Mouse (Mus musculus): ENCODE results near the gene A030005L19Rik. TPM values are rescaled to one million over a fixed set of nuclear protein-coding genes. Genes with fewer than 3 reads are reported as not detected.
"Not testable (repeated sequence)": the region's sequence is repeated elsewhere in the genome, so short reads cannot be mapped to it uniquely, and the experiment has no call there.

A030005L19Rik gene
- polyA plus RNA-seq (2016; fragmentation: Nextera tagmentation; extraction: Ambion mirVana): not detected in 2 replicates

DNA sequence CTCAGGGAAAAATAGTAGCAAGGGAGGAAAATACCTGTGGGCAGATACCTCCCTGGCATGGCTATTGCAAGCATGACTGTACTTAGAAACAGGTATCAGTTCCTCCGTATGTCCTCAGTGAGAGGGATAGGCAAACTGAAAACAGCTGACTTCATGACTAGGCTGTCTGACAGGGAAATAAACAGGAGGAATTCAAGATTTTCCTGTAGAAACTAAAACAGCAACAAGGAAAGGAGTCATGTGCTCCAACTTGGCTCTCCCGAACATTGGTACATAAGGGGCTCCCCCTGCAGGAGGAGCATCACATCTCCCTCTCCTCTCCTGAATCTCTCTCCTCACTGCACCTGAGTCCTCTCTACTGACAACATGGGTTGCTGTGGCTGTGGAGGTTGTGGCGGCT lies at the start of gene A030005L19Rik:
Gene A030005L19Rik (plus strand): TSS at position 301 of the 400 bp plus-strand sequence.
- 89% methylated on average over 3 of the region's 3 CpGs for WGBS
- Histone ChIP-seq H3K4me3 (replicated peaks) (no peak within 1 kb of the TSS), H3K4me2 (no peak within 1 kb of the TSS), H3K27ac (no peak within 1 kb of the TSS), H3K9ac (no peak within 1 kb of the TSS), H3K9me3 (no peaks in the 10 kb centered on the region), H3K4me1 (no peaks in the 10 kb centered on the region), H3K36me3 (replicated peaks) (no peaks in the 10 kb centered on the region), H3K27me3 (no peaks in the 10 kb centered on the region)
- ATAC-seq (ENCODE audit: low FRiP score): no peak

DNA sequence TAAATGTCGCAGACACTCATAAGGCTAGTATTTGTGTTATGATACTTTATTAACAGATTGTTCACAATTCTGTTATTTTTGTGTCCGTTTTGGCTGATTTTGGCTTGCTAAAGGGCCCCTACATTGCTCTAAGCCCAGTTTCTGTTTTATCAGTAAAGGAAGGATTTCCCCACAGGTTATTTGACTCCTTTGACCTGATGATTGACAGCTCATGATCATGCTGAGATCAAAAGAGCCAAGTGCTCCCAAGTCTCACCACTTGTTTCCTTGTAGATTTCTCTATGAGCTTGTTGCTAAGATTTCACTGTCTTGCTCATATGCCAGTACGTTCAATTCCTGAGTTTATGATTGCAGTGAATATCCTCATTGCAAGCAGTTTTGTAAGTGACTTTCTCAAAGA lies 42.9 kb upstream of the A030005L19Rik start:
- H3K4me1 ChIP-seq: no peaks in the 10 kb centered on the region
- no peak overlapping the region for H3K9ac ChIP-seq
- no peak overlapping the region for H3K4me3 ChIP-seq (replicated peaks)
- H3K36me3 ChIP-seq (replicated peaks): peaks cover 21% of the 10 kb centered on the region
- 87% methylated on average over 3 of the region's 3 CpGs for WGBS
- H3K27ac ChIP-seq: no peak overlapping the region
- H3K27me3 ChIP-seq: no peaks in the 10 kb centered on the region
- H3K9me3 ChIP-seq: no peaks in the 10 kb centered on the region
- H3K4me2 ChIP-seq: no peak overlapping the region
- no peak for ATAC-seq (ENCODE audit: low FRiP score)

DNA sequence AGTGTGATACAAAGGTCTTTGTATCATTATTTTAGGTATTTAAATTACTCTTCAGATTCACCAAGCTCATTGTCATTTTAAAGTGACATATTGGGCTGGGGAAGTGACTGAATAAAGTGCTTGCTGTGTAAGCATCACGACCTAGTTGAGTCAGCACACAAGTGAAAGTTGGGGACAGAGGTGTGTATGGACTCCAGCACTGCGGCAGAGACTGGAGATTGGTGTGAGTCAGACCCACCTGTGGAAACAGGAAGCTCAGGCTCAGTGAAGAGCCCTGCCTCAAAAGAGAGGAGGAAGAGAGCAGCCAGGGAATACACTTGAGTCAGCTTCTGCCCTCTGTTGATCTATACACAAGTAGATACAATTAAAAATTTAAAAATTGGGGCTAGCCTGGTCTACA lies 34.0 kb upstream of the A030005L19Rik start:
- H3K36me3 ChIP-seq (replicated peaks): peaks cover 22% of the 10 kb centered on the region
- no peak for ATAC-seq (ENCODE audit: low FRiP score)

DNA sequence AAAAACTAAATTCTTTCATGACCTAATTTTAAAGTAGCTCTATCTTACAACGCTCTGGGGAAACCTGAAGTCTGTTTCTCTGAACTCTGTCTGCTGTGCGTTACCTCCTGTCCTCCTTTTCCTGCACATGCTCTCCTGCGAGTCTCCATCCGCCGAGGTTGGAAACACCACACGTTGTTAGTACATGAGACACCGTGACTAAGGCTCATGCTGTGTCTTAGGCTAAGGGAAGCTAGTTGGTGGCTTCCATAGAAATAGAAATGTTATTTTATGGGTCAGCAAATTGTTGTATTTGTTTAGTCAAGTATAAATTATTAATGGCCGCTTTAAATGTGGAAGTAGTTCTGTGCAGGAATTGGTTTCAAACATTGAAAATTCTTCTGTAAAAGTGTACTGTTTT lies 32.9 kb upstream of the A030005L19Rik start:
- H3K27me3 ChIP-seq: no peaks in the 10 kb centered on the region
- H3K9ac ChIP-seq: no peak overlapping the region
- H3K36me3 ChIP-seq (replicated peaks): peaks cover 28% of the 10 kb centered on the region
- H3K9me3 ChIP-seq: no peaks in the 10 kb centered on the region
- no peak overlapping the region for H3K27ac ChIP-seq
- H3K4me3 ChIP-seq (replicated peaks): no peak overlapping the region
- H3K4me1 ChIP-seq: no peaks in the 10 kb centered on the region
- 77% methylated on average over 8 of the region's 8 CpGs for WGBS
- no peak overlapping the region for H3K4me2 ChIP-seq
- no peak for ATAC-seq (ENCODE audit: low FRiP score)

More for the DNA sequence above, 34.0 kb upstream of the A030005L19Rik start:
- Histone ChIP-seq H3K27ac (no peak overlapping the region), H3K9ac (no peak overlapping the region), H3K4me1 (no peaks in the 10 kb centered on the region), H3K27me3 (no peaks in the 10 kb centered on the region), H3K4me3 (replicated peaks) (no peak overlapping the region), H3K4me2 (no peak overlapping the region), H3K9me3 (no peaks in the 10 kb centered on the region)
- WGBS: 87% methylated on average over 2 of the region's 2 CpGs

DNA sequence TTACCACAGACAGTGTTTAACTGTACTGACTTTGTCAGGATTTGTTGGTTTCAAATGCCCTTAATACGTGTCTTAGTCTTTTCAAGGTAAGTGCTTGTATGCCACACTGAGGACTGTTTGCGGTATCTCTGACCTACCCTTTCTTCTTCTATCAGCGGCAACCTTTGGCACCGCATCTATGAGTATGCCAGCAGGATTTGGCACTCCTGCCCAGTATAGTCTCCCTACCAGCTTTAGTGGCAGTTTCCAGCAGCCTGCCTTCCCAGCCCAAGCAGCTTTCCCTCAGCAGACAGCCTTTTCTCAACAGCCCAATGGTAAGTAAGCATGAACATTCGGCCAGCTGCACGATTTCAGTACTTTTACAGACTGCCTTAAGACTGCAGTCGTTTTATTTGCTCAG lies 19.9 kb upstream of the A030005L19Rik start:
- no peak overlapping the region for H3K4me3 ChIP-seq (replicated peaks)
- no peak overlapping the region for H3K27ac ChIP-seq
- no peak overlapping the region for H3K4me2 ChIP-seq
- ATAC-seq (ENCODE audit: low FRiP score): no peak
- H3K4me1 ChIP-seq: no peaks in the 10 kb centered on the region
- H3K27me3 ChIP-seq: no peaks in the 10 kb centered on the region
- WGBS: 94% methylated on average over 7 of the region's 7 CpGs
- H3K9ac ChIP-seq: no peak overlapping the region
- no peaks in the 10 kb centered on the region for H3K9me3 ChIP-seq
- peaks cover 33% of the 10 kb centered on the region for H3K36me3 ChIP-seq (replicated peaks)

DNA sequence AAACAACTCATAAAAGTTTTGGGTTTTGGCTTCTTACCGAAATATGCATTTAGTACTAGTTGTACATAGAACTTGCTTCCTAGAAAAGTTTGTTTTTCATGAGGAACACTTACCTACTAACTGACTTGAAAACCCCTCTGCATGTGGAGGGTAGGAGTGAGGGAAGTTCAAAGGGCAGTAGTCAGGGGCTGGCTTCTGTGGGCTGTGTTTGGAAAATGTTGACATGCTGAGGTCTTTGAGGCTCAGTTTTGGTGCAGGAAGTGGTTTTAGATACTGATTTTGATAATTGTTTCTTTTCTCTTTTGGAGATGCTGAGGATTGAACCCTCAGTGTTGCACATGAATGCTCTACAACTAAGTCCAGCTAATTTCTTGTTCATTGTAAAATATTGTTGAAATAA lies 12.6 kb upstream of the A030005L19Rik start:
- H3K27ac ChIP-seq: no peak overlapping the region
- WGBS: 98% methylated on average over 1 of the region's 1 CpGs
- ATAC-seq (ENCODE audit: low FRiP score): no peak
- H3K4me3 ChIP-seq (replicated peaks): no peak overlapping the region
- no peak overlapping the region for H3K4me2 ChIP-seq
- 0 out of 2 replicates have a peak, but pooled peaks cover 5% of the 10 kb centered on the region for H3K4me1 ChIP-seq
- H3K9me3 ChIP-seq: no peaks in the 10 kb centered on the region
- no peak overlapping the region for H3K9ac ChIP-seq
- H3K27me3 ChIP-seq: no peaks in the 10 kb centered on the region
- peaks cover 34% of the 10 kb centered on the region for H3K36me3 ChIP-seq (replicated peaks)

DNA sequence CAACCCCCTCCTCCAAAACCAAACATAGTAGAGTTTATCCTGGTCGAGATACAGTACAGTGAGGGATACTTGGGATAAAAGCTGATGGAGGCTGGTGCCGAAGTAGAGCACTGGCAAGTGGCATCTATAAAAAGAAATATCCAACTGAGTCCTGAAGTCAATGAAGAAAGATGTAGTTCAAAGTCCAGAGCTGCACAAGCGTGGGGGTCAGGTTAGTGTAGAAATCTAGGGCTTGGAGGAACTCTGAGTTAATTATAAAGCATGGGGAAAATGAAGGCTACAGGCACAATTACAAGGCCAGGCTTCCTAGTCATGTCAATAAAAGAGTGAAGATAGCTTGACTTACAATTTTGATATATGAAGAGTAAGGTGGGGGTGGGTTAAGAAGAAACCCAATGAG lies 11.9 kb upstream of the A030005L19Rik start:
- H3K36me3 ChIP-seq (replicated peaks): peaks cover 34% of the 10 kb centered on the region
- no peak overlapping the region for H3K27ac ChIP-seq
- H3K4me2 ChIP-seq: no peak overlapping the region
- no peak for ATAC-seq (ENCODE audit: low FRiP score)
- H3K9me3 ChIP-seq: no peaks in the 10 kb centered on the region
- no peaks in the 10 kb centered on the region for H3K27me3 ChIP-seq
- H3K4me3 ChIP-seq (replicated peaks): no peak overlapping the region
- WGBS: 95% methylated on average over 3 of the region's 3 CpGs
- H3K4me1 ChIP-seq: 0 out of 2 replicates have a peak, but pooled peaks cover 5% of the 10 kb centered on the region
- no peak overlapping the region for H3K9ac ChIP-seq

DNA sequence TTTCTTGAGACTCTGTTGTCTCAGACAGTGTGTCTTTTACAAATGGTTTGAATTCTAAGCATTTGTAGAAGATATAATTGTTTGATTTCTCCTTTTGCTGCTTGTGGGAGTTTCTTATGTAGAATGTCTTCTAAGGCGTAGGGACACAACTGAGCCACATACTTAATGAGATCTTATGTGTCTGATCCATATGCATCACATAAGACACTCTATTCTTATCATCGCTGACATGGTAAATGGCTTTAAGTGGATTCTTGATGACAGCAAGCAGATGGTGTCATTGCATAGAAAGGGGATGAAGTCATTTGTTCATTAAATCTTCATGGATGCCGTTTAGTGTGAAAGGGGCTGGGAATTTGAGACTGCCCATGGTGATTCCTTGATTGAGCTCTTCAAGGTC lies 7.2 kb upstream of the A030005L19Rik start:
- no peak for ATAC-seq (ENCODE audit: low FRiP score)
- Histone ChIP-seq H3K27ac (no peak overlapping the region), H3K4me3 (replicated peaks) (no peak overlapping the region), H3K4me2 (no peak overlapping the region), H3K27me3 (no peaks in the 10 kb centered on the region), H3K9ac (no peak overlapping the region), H3K4me1 (0 out of 2 replicates have a peak, but pooled peaks cover 5% of the 10 kb centered on the region), H3K36me3 (replicated peaks) (peaks cover 18% of the 10 kb centered on the region), H3K9me3 (no peaks in the 10 kb centered on the region)
- 58% methylated on average over 3 of the region's 3 CpGs for WGBS

DNA sequence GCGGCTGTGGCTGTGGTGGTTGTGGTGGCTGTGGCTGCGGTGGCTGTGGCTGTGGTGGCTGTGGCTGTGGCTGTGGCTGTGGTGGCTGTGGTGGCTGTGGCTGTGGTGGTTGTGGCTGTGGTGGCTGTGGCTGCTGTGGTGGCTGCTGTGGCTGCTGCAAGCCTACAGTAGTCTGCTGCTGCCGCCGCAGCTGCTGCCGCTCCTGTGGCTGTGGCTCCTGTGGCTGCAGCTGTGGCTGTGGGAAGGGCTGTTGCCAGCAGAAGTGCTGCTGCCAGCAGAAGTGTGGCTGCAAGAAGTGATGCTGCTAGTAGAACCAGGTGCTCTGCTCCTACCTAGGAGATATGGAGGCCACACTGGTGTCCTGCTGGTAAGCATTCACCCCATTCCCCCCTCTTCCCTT lies 309 bp downstream of the A030005L19Rik start:
- not testable (repeated sequence) for H3K9me3 ChIP-seq; H3K36me3 ChIP-seq (replicated peaks); H3K4me2 ChIP-seq; ATAC-seq (ENCODE audit: low FRiP score); H3K9ac ChIP-seq; H3K4me3 ChIP-seq (replicated peaks); H3K4me1 ChIP-seq; H3K27ac ChIP-seq; H3K27me3 ChIP-seq
- WGBS: 98% methylated on average over 5 of the region's 5 CpGs

DNA sequence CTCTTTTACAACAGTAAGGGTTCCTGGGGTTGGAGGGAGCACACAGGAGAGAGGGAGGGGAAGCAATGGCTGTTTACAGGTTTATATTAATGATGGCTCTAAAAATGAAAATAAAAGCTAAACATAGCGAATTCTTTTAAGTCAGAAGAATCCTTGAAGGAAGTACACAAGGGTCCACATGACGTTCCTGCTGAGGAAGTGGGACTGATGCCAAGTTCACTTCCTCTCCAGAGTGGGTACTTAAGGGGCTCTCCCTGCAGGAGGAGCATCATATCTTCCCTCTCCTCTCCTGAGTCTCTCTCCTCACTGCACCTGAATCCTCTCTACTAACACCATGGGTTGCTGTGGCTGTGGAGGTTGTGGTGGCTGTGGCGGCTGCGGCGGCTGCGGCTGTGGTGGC lies 11.5 kb downstream of the A030005L19Rik start, which contains the start of gene A030014E15Rik:
Gene A030014E15Rik (plus strand): TSS at position 268 of the 400 bp plus-strand sequence.
- no peaks in the 10 kb centered on the region for H3K4me1 ChIP-seq
- H3K27ac ChIP-seq: no peak within 1 kb of the TSS
- no peaks in the 10 kb centered on the region for H3K9me3 ChIP-seq
- no peak for ATAC-seq (ENCODE audit: low FRiP score)
- no peak within 1 kb of the TSS for H3K4me2 ChIP-seq
- H3K27me3 ChIP-seq: no peaks in the 10 kb centered on the region
- WGBS: 92% methylated on average over 6 of the region's 6 CpGs
- no peak within 1 kb of the TSS for H3K9ac ChIP-seq
- H3K36me3 ChIP-seq (replicated peaks): no peaks in the 10 kb centered on the region
- H3K4me3 ChIP-seq (replicated peaks): no peak within 1 kb of the TSS

DNA sequence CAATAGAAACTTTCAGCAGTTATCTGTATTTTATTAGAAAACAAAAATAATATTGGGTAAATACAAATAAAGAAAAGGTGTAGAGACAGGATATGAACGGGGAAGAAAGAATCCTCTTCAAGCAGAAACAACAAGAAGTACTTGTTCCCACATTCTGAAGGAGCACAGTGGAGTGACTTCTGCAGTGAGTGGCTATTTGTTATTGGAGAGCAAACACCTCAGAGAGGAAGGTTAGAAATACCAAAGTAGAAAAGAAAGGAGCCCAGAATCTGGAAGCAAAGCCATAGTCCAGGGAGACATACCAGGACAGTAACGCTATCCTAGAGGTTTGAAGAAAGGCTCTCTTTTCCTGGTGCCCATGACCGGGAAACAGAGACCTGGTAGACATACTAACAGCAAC lies 17.4 kb downstream of the A030005L19Rik start:
- H3K4me2 ChIP-seq; H3K27me3 ChIP-seq; H3K9ac ChIP-seq; H3K9me3 ChIP-seq; ATAC-seq (ENCODE audit: low FRiP score); H3K4me1 ChIP-seq; H3K27ac ChIP-seq; H3K4me3 ChIP-seq (replicated peaks); H3K36me3 ChIP-seq (replicated peaks): not testable (repeated sequence)
- WGBS: 92% methylated on average over 3 of the region's 3 CpGs

DNA sequence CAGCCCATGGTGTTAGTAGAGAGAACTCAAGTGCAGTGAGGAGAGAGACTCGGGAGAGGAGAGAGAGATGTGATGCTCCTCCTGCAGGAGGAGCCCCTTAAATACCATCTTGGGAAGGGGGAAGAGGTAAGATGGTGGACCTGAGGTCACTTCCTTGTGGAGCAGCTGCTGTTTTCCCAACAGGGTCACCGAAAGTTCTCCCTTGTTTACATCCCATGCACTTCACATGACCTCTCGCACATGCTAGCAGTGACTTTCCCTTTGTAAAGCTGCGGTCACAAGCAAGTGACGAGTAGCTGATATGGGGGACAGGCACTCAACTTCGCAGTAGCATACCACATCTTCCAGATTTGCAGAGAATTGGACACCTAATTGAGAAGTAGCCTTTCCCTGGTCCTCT lies 18.2 kb downstream of the A030005L19Rik start, which contains the start of gene Gm6217:
Gene Gm6217 (minus strand): TSS at position 74 of the 400 bp plus-strand sequence.
- not testable (repeated sequence) for H3K4me1 ChIP-seq; H3K9ac ChIP-seq; H3K27ac ChIP-seq; ATAC-seq (ENCODE audit: low FRiP score); H3K4me3 ChIP-seq (replicated peaks); H3K9me3 ChIP-seq; H3K36me3 ChIP-seq (replicated peaks); H3K4me2 ChIP-seq; H3K27me3 ChIP-seq
- no CpG with 5 or more reads among the region's 6 CpGs for WGBS

DNA sequence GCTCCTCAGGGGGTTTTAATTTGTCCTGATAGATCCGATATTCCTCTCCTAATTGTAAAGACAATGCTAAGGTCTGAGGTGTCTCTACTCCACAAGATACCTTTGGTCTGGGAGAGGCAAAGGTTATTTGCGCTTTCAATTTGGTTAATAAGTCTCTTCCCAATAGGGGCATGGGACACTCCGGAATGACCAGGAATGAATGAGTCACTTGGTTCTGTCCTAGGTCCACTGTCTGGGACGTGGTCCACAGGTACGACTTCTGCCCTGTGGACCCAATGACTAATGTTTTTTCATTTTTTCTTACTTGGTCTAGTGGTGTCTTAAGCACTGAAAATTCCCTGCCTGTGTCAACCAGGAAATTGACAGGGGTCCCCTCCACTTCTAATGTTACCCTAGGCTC lies 25.5 kb downstream of the A030005L19Rik start:
- H3K4me2 ChIP-seq: no peak overlapping the region
- H3K9me3 ChIP-seq: 0 out of 2 replicates have a peak, but pooled peaks cover 4% of the 10 kb centered on the region
- H3K27me3 ChIP-seq: no peaks in the 10 kb centered on the region
- no peaks in the 10 kb centered on the region for H3K36me3 ChIP-seq (replicated peaks)
- H3K27ac ChIP-seq: no peak overlapping the region
- H3K9ac ChIP-seq: no peak overlapping the region
- no peak overlapping the region for H3K4me3 ChIP-seq (replicated peaks)
- no peak for ATAC-seq (ENCODE audit: low FRiP score)
- no peaks in the 10 kb centered on the region for H3K4me1 ChIP-seq
- WGBS: 93% methylated on average over 5 of the region's 5 CpGs
